Comparison of ENCODE assay signal across 8 mouse cellular contexts in genomic region chr2:163534958-163535524, GRCm38 (mm10). TPM values are rescaled to one million over a fixed set of nuclear protein-coding genes. Genes with fewer than 3 reads are reported as not detected.
A peak's percentile ranks its signal among the peaks of the same experiment; 100 is the strongest.
DNase-seq lines count a peak whose midpoint lies in the region; ATAC-seq and TF ChIP-seq lines count a peak whose summit lies in the region.

No protein-coding gene starts in this region.

- no peaks in the 10 kb centered on the region for H3K4me1 ChIP-seq in ES-E14 (ENCODE audit: control insufficient read depth in 2 of 2, insufficient read depth in 2 of 2, low read length in 2 of 2, poor library complexity in 1 of 2)
- peaks cover 4% of the 10 kb centered on the region for H3K4me1 ChIP-seq in forebrain, embryonic 15.5 days
- no peaks in the 10 kb centered on the region for H3K4me1 ChIP-seq in neural tube, embryonic 14.5 days (ENCODE audit: control insufficient read depth, insufficient read depth, low read length)
- H3K4me1 ChIP-seq in testis, adult 2 months (ENCODE audit: control insufficient read depth, insufficient read depth, low read length): peaks cover 7% of the 10 kb centered on the region

- peak overlapping the region; percentile 46 to 61; a peak in 3 of 4 replicates for H3K4me3 ChIP-seq in ES-E14 (ENCODE audit: insufficient read depth in 1 of 2, low read depth in 1 of 2, low read length in 2 of 2, poor library complexity in 1 of 2, severe bottlenecking in 1 of 2)
- peak overlapping the region; percentile 29 for H3K4me3 ChIP-seq in forebrain, embryonic 15.5 days
- peak overlapping the region; percentile 13; the same call in 1 of the 2 replicates for H3K4me3 ChIP-seq in neural tube, embryonic 14.5 days (ENCODE audit: low read depth, low read length)
- H3K4me3 ChIP-seq in testis, adult 2 months (ENCODE audit: control insufficient read depth, low read depth, low read length): peak overlapping the region; percentile 53

- intact Hi-C loops in heart, postnatal 25 days (cut with DNase I): loop anchor here (2.0 to 10.0 kb wide), 3 partner anchors 66 to 290 kb away; partner anchors contain the start of gene Ccn5

- peak; percentile 82 for ATAC-seq in forebrain, embryonic 15.5 days (replicated peaks)
- ATAC-seq in neural tube, embryonic 14.5 days (ENCODE audit: low read depth): peak; percentile 81; the same call in 1 of the 2 replicates

- H3K4me2 ChIP-seq in forebrain, embryonic 15.5 days (replicated peaks): peak overlapping the region; percentile 66
- peak overlapping the region; percentile 62 for H3K4me2 ChIP-seq in neural tube, embryonic 14.5 days (ENCODE audit: low read depth, low read length)

- TF ChIP-seq POLR2A in testis, adult 2 months (IDR thresholded peaks at IDR 0.05; ENCODE audit: control insufficient read depth, low read depth, low read length): no peak

- H3K9me3 ChIP-seq in ES-E14 (ENCODE audit: control insufficient read depth, insufficient read depth, low read depth, low read length): no peaks in the 10 kb centered on the region; the same call in 1 of the 2 replicates
- H3K9me3 ChIP-seq in forebrain, embryonic 15.5 days: no peaks in the 10 kb centered on the region
- H3K9me3 ChIP-seq in neural tube, embryonic 14.5 days (ENCODE audit: control insufficient read depth, low read length): no peaks in the 10 kb centered on the region

- WGBS in forebrain, embryonic 15.5 days: 13% methylated on average over 22 of the region's 22 CpGs
- WGBS in neural tube, embryonic 14.5 days: 13% methylated on average over 22 of the region's 22 CpGs

- H3K36me3 ChIP-seq in ES-E14 (ENCODE audit: control insufficient read depth, insufficient read depth, low read length, poor library complexity, severe bottlenecking): no peaks in the 10 kb centered on the region
- no peaks in the 10 kb centered on the region for H3K36me3 ChIP-seq in forebrain, embryonic 15.5 days
- H3K36me3 ChIP-seq in neural tube, embryonic 14.5 days (ENCODE audit: control insufficient read depth, insufficient read depth, low read length): no peaks in the 10 kb centered on the region
- H3K36me3 ChIP-seq in testis, adult 2 months (ENCODE audit: control insufficient read depth, insufficient read depth, low read length): no peaks in the 10 kb centered on the region

- no peaks in the 10 kb centered on the region for H3K27me3 ChIP-seq in forebrain, embryonic 15.5 days
- no peaks in the 10 kb centered on the region for H3K27me3 ChIP-seq in neural tube, embryonic 14.5 days (ENCODE audit: control insufficient read depth, insufficient read depth, low read length)
- no peaks in the 10 kb centered on the region for H3K27me3 ChIP-seq in testis, adult 2 months (ENCODE audit: control insufficient read depth, insufficient read depth, low read length)

- peak; percentile 99 for TF ChIP-seq CTCF in testis, adult 2 months (IDR thresholded peaks at IDR 0.05; ENCODE audit: control insufficient read depth, insufficient read depth, insufficient replicate concordance, low read depth, low read length)

- DNase-seq in ES-E14 (ENCODE audit: low read depth, low spot score): peak; percentile 92
- peak; percentile 83 for DNase-seq in cerebellum, adult 11 months
- DNase-seq in heart, postnatal 25 days (ENCODE audit: low spot score): peak; percentile 71
- peak; percentile 74 to 95 for DNase-seq in layer of hippocampus, adult 18-20 months (ENCODE audit: low spot score in 2 of 2)
- peak; percentile 84 to 85 for DNase-seq in lung, adult 18-20 months

- in situ Hi-C loops in ES-E14 (cut with MboI; ENCODE audit: low sequenced_read_pairs in 2 of 2, unreplicated experiment in 2 of 2): loop anchor here in 1 of 2 experiments (10.0 kb wide), 1 partner anchor 180 kb away; no protein-coding TSS in a partner anchor

- no peak overlapping the region for H3K27ac ChIP-seq in ES-E14 (ENCODE audit: insufficient read depth, low read depth, low read length, poor library complexity, severe bottlenecking)
- H3K27ac ChIP-seq in forebrain, embryonic 15.5 days (replicated peaks): no peak overlapping the region
- no peak overlapping the region for H3K27ac ChIP-seq in neural tube, embryonic 14.5 days (ENCODE audit: low read depth, low read length)
- H3K27ac ChIP-seq in testis, adult 2 months (ENCODE audit: control insufficient read depth, insufficient read depth, low read depth, low read length): peak overlapping the region; percentile 10; the same call in 1 of the 2 replicates

- H3K9ac ChIP-seq in ES-E14 (ENCODE audit: insufficient read depth, low read depth, low read length, poor library complexity, severe bottlenecking): peak overlapping the region; percentile 50
- peak overlapping the region; percentile 47 for H3K9ac ChIP-seq in forebrain, embryonic 15.5 days (replicated peaks)
- peak overlapping the region; percentile 57 for H3K9ac ChIP-seq in neural tube, embryonic 14.5 days (replicated peaks; ENCODE audit: low read depth, low read length)

TF ChIP-seq in ES-E14, 5 proteins besides CTCF, POLR2A, EP300 and RAD21:
- TF ChIP-seq MAFK (IDR thresholded peaks at IDR 0.05; ENCODE audit: insufficient read depth, low read depth, low read length): peak; percentile 89
- TF ChIP-seq ZNF384 (IDR thresholded peaks at IDR 0.05; ENCODE audit: low read depth, low read length): no peak

RNA-seq across cellular contexts. Expression of gene Hnf4a, which starts 28.4 kb away (rescaled TPM):
- 0.90 and 1.1 TPM in 2 replicates for total RNA-seq in ES-E14 (2012; rRNA removed)
- not detected in 2 replicates for polyA plus RNA-seq in forebrain, embryonic 15.5 days (2015; fragmentation: Nextera tagmentation; extraction: Ambion mirVana)
- total RNA-seq in heart, postnatal 25 days (2021): not detected
- total RNA-seq in layer of hippocampus, adult 18-20 months (2021): not detected
- polyA plus RNA-seq in neural tube, embryonic 14.5 days (2014; fragmentation: Nextera tagmentation; extraction: Ambion mirVana): not detected in 2 replicates
- polyA plus RNA-seq in testis, adult 2 months (2012; rRNA removed): 0.07 and 0.10 TPM in 2 replicates

RNA-seq across cellular contexts. Expression of gene R3hdml, which starts 42.9 kb away (rescaled TPM):
- 4.4 and 5.7 TPM in 2 replicates for total RNA-seq in ES-E14 (2012; rRNA removed)
- not detected in 2 replicates for polyA plus RNA-seq in forebrain, embryonic 15.5 days (2015; fragmentation: Nextera tagmentation; extraction: Ambion mirVana)
- not detected for total RNA-seq in heart, postnatal 25 days (2021)
- total RNA-seq in layer of hippocampus, adult 18-20 months (2021): not detected
- polyA plus RNA-seq in neural tube, embryonic 14.5 days (2014; fragmentation: Nextera tagmentation; extraction: Ambion mirVana): 0.19 TPM in 1 of 2 replicates, not detected in the other
- not detected in 2 replicates for polyA plus RNA-seq in testis, adult 2 months (2012; rRNA removed)
